Mouse (Mus musculus) neural tube, embryonic 15.5 days (tissue): Measurements from ENCODE around the gene Cars2. TPM values are rescaled to one million over a fixed set of nuclear protein-coding genes. Genes with fewer than 3 reads are reported as not detected.
"Not testable (repeated sequence)": the region's sequence is repeated elsewhere in the genome, so short reads cannot be mapped to it uniquely, and the experiment has no call there.

Experiments
- ATAC-seq: fragments of 200-750 bp; cut with Nextera tagmentation; 2 replicates; pipeline ENCODE4 v1.8.0; 2017; ENCODE audit warnings: mild to moderate bottlenecking, moderate TSS enrichment, moderate library complexity; ENCODE audit not compliant: low FRiP score
- H3K27ac ChIP-seq: fragments of 300-500 bp; sonication (generic); replicated peaks from 2 replicates; pipeline ENCODE4 v1.5.1; 2015; ENCODE audit warnings: mild to moderate bottlenecking, inconsistent platforms
- H3K27me3 ChIP-seq: fragments of 300-500 bp; sonication (generic); replicated peaks from 2 replicates; pipeline ENCODE4 v1.6.1; 2015; ENCODE audit warnings: inconsistent platforms
- H3K36me3 ChIP-seq: fragments of 300-500 bp; sonication (generic); 2 replicates; pipeline ENCODE4 v1.6.1; 2015; ENCODE audit warnings: inconsistent platforms
- H3K4me1 ChIP-seq: fragments of 300-500 bp; sonication (generic); 2 replicates; pipeline ENCODE4 v1.6.1; 2015; ENCODE audit warnings: inconsistent platforms
- H3K4me2 ChIP-seq: fragments of 300-500 bp; sonication (generic); 2 replicates; pipeline ENCODE4 v1.6.1; 2015; ENCODE audit warnings: inconsistent platforms, mild to moderate bottlenecking, moderate library complexity
- H3K4me3 ChIP-seq: fragments of 300-500 bp; sonication (generic); replicated peaks from 2 replicates; pipeline ENCODE4 v1.5.1; 2015; ENCODE audit warnings: mild to moderate bottlenecking, inconsistent platforms
- H3K9ac ChIP-seq: fragments of 300-500 bp; sonication (generic); replicated peaks from 2 replicates; pipeline ENCODE4 v1.6.1; 2015; ENCODE audit warnings: mild to moderate bottlenecking, inconsistent platforms
- H3K9me3 ChIP-seq: fragments of 300-500 bp; sonication (generic); replicated peaks from 2 replicates; pipeline ENCODE4 v1.6.1; 2016; ENCODE audit warnings: inconsistent platforms
- WGBS: fragments of 180-500 bp; shearing (Covaris S2); methylation state at CpG from one replicate; pipeline ENCODE4 v1.1.7; 2015; ENCODE audit warnings: mixed read lengths; 5-methylcytosine and 5-hydroxymethylcytosine counted together
- polyA plus RNA-seq: library from polyadenylated mRNA; unstranded; fragments of >200 nt; fragmentation: Nextera tagmentation; extraction: Ambion mirVana; gene quantifications from 2 replicates; pipeline ENCODE4 v1.2.1, GENCODE M21; 2015

Gene Cars2
- polyA plus RNA-seq, 1 experiment from 2014 or later, result 26.8 TPM

GRCm38 (mm10) chr8:11569260-11570097, 18.9 kb upstream of the Cars2 start:
- no peaks in the 10 kb centered on the region for H3K4me1 ChIP-seq
- WGBS, result 92% methylated on average over 22 of the region's 22 CpGs
- ATAC-seq, result no peak
- peaks cover 20% of the 10 kb centered on the region for H3K36me3 ChIP-seq
- H3K9me3 ChIP-seq, result no peaks in the 10 kb centered on the region
- no peak overlapping the region for H3K9ac ChIP-seq
- no peak overlapping the region for H3K4me3 ChIP-seq
- no peak overlapping the region for H3K4me2 ChIP-seq
- no peak overlapping the region for H3K27ac ChIP-seq
- H3K27me3 ChIP-seq, result no peaks in the 10 kb centered on the region

GRCm38 (mm10) chr8:11568193-11568592, 17.6 kb upstream of the Cars2 start:
- not testable (repeated sequence) for H3K4me1 ChIP-seq, H3K9me3 ChIP-seq, H3K4me2 ChIP-seq, H3K9ac ChIP-seq, H3K27me3 ChIP-seq, H3K27ac ChIP-seq, ATAC-seq, H3K4me3 ChIP-seq
- WGBS, result 97% methylated on average over 2 of the region's 2 CpGs
- H3K36me3 ChIP-seq, result peaks cover 32% of the 10 kb centered on the region

GRCm38 (mm10) chr8:11564721-11565120, 14.1 kb upstream of the Cars2 start:
- Histone ChIP-seq H3K36me3 (peaks cover 46% of the 10 kb centered on the region), H3K27ac (no peak overlapping the region)
- 92% methylated on average over 7 of the region's 7 CpGs for WGBS

GRCm38 (mm10) chr8:11564236-11564635, 13.7 kb upstream of the Cars2 start:
- H3K4me1 ChIP-seq, result peaks cover 13% of the 10 kb centered on the region
- H3K36me3 ChIP-seq, result peaks cover 46% of the 10 kb centered on the region
- H3K27me3 ChIP-seq, result no peaks in the 10 kb centered on the region
- no peak for ATAC-seq
- no peak overlapping the region for H3K4me2 ChIP-seq
- no peak overlapping the region for H3K9ac ChIP-seq
- no peak overlapping the region for H3K4me3 ChIP-seq
- no peaks in the 10 kb centered on the region for H3K9me3 ChIP-seq
- no peak overlapping the region for H3K27ac ChIP-seq
- whole genome bisulfite sequencing, result 88% methylated on average over 5 of the region's 5 CpGs

More at GRCm38 (mm10) chr8:11564721-11565120, 14.1 kb upstream of the Cars2 start:
- Histone ChIP-seq H3K27me3 (no peaks in the 10 kb centered on the region), H3K9me3 (no peaks in the 10 kb centered on the region), H3K4me1 (peaks cover 8% of the 10 kb centered on the region), H3K4me2 (no peak overlapping the region), H3K9ac (no peak overlapping the region), H3K4me3 (no peak overlapping the region)
- no peak for ATAC-seq

- H3K4me2 ChIP-seq, result no peak overlapping the region
- no peaks in the 10 kb centered on the region for H3K27me3 ChIP-seq
- WGBS, result 90% methylated on average over 9 of the region's 9 CpGs
- H3K9me3 ChIP-seq, result no peaks in the 10 kb centered on the region
- H3K36me3 ChIP-seq, result peaks cover 34% of the 10 kb centered on the region
- peaks cover 20% of the 10 kb centered on the region for H3K4me1 ChIP-seq
- no peak overlapping the region for H3K4me3 ChIP-seq
- H3K9ac ChIP-seq, result no peak overlapping the region
- no peak for ATAC-seq
- no peak overlapping the region for H3K27ac ChIP-seq
Measured at GRCm38 (mm10) chr8:11560220-11560619, 9.6 kb upstream of the Cars2 start.

- WGBS, result 86% methylated on average over 3 of the region's 3 CpGs
- Histone ChIP-seq H3K36me3 (peaks cover 27% of the 10 kb centered on the region), H3K27me3 (no peaks in the 10 kb centered on the region), H3K9ac (no peak overlapping the region), H3K4me3 (no peak overlapping the region), H3K4me2 (peak overlapping the region; percentile 77; the same call in 1 of the 2 replicates), H3K27ac (no peak overlapping the region), H3K9me3 (no peaks in the 10 kb centered on the region), H3K4me1 (peaks cover 22% of the 10 kb centered on the region)
- ATAC-seq, result no peak
Measured at GRCm38 (mm10) chr8:11559511-11559910, 8.9 kb upstream of the Cars2 start.

GRCm38 (mm10) chr8:11557768-11558629, 7.4 kb upstream of the Cars2 start:
- peaks cover 27% of the 10 kb centered on the region for H3K4me1 ChIP-seq
- under 1% methylated on average over 66 of the region's 67 CpGs for WGBS
- peak overlapping the region; percentile 95 for H3K4me3 ChIP-seq
- ATAC-seq, result peak; percentile 76
- no peaks in the 10 kb centered on the region for H3K27me3 ChIP-seq
- H3K27ac ChIP-seq, result peak overlapping the region; percentile 100
- H3K9ac ChIP-seq, result peak overlapping the region; percentile 93
- H3K9me3 ChIP-seq, result no peaks in the 10 kb centered on the region
- peak overlapping the region; percentile 77 for H3K4me2 ChIP-seq
- peaks cover 12% of the 10 kb centered on the region for H3K36me3 ChIP-seq

- Histone ChIP-seq H3K27ac (peak overlapping the region; percentile 100), H3K4me1 (peaks cover 27% of the 10 kb centered on the region), H3K9me3 (no peaks in the 10 kb centered on the region), H3K4me2 (peak overlapping the region; percentile 77), H3K9ac (peak overlapping the region; percentile 93), H3K4me3 (peak overlapping the region; percentile 95), H3K36me3 (peaks cover 12% of the 10 kb centered on the region), H3K27me3 (no peaks in the 10 kb centered on the region)
- ATAC-seq, result no peak
- under 1% methylated on average over 32 of the region's 32 CpGs for WGBS
Measured at GRCm38 (mm10) chr8:11557424-11557767, 6.8 kb upstream of the Cars2 start.

- peak overlapping the region; percentile 93 for H3K9ac ChIP-seq
- peaks cover 27% of the 10 kb centered on the region for H3K4me1 ChIP-seq
- no peak for ATAC-seq
- H3K9me3 ChIP-seq, result no peaks in the 10 kb centered on the region
- peak overlapping the region; percentile 100 for H3K27ac ChIP-seq
- peak overlapping the region; percentile 95 for H3K4me3 ChIP-seq
- H3K36me3 ChIP-seq, result peaks cover 8% of the 10 kb centered on the region
- H3K27me3 ChIP-seq, result no peaks in the 10 kb centered on the region
- peak overlapping the region; percentile 77 for H3K4me2 ChIP-seq
- WGBS, result under 1% methylated on average over 75 of the region's 85 CpGs
Measured at GRCm38 (mm10) chr8:11556691-11557423, 6.3 kb upstream of the Cars2 start.

GRCm38 (mm10) chr8:11555720-11556591, 5.4 kb upstream of the Cars2 start:
- ATAC-seq, result peak; percentile 91
- H3K4me2 ChIP-seq, result peak overlapping the region; percentile 77
- no peaks in the 10 kb centered on the region for H3K36me3 ChIP-seq
- peak overlapping the region; percentile 95 for H3K4me3 ChIP-seq
- no peaks in the 10 kb centered on the region for H3K27me3 ChIP-seq
- peak overlapping the region; percentile 93 for H3K9ac ChIP-seq
- H3K27ac ChIP-seq, result peak overlapping the region; percentile 100
- WGBS, result under 1% methylated on average over 94 of the region's 103 CpGs
- H3K4me1 ChIP-seq, result peaks cover 29% of the 10 kb centered on the region
- H3K9me3 ChIP-seq, result no peaks in the 10 kb centered on the region
